Mouse (Mus musculus): Measurements from ENCODE around the gene Wbp2. TPM values are rescaled to one million over a fixed set of nuclear protein-coding genes. Genes with fewer than 3 reads are reported as not detected.

Wbp2 gene
- total RNA-seq, 2 experiments from 2014 or later: 70.1 to 71.0 TPM

- no peak for DNase-seq
- intact Hi-C loops (cut with DNase I): loop anchor here (1.0 kb wide), 1 partner anchor 20 kb away; no protein-coding TSS in a partner anchor
Observed at GRCm38 (mm10) chr11:116110540-116110939, 23.7 kb upstream of the Wbp2 start.

DNA sequence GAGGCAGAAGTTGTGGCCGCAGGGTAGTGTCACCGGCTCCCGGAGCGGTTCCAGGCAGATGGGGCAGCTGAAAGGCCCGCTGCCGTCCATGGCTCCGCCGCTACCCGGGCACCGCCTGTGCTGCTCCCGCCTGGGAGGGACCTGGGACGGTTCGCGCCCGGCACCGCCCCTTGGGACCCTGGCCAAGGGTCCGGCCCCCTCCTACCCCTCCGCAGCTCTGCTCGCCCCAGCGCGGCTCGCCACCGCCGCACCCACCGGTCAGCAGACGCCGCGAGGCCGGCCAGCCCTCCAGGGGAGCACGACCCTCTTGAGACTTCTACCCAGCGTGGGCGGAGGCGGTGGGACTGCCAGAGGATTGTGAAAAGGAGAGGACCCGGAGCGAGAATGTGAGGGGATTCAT is 23.3 kb upstream of the Wbp2 start:
- DNase-seq: peak; percentile 83 to 90
- intact Hi-C loops (cut with DNase I): loop anchor here (1.0 kb wide), 1 partner anchor 20 kb away; no protein-coding TSS in a partner anchor

GRCm38 (mm10) chr11:116109441-116110081 is 22.8 kb upstream of the Wbp2 start:
- intact Hi-C loops (cut with DNase I): loop anchor here (1.0 kb wide), 1 partner anchor 21 kb away; no protein-coding TSS in a partner anchor
- DNase-seq: no peak

DNA sequence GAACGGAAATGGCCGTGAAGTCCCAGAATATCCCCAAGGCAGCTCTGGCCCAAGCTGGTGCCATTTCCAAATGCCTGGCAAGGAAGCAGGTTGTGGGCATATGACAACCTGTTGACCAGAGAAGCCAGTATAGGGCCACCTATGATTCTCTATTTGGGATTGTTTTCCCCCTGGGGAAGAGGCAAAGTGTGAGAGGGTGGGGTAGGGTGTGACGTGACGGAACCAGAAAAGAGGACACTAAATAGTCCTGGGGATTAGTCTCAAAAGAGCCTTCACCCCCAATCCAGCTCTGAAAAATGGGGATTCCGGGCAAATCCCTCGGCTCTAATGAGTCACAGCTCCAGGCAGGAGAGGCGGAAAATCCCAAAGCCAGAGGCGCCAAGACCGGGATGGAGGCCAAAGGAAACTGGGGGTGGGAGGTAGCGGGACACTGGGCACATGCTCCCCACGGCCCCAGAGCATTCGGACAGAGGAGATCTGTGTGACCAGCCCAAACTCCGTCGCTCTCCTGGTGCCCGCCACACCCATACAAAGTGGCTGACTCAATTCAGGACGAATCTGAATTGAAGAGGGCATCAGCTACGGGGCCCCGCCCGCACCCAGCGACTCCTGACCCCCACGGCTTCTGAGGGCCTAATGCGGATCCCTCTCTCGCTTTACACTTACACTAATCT is 21.8 kb upstream of the Wbp2 start:
- peak; percentile 84 to 88 for DNase-seq

DNA sequence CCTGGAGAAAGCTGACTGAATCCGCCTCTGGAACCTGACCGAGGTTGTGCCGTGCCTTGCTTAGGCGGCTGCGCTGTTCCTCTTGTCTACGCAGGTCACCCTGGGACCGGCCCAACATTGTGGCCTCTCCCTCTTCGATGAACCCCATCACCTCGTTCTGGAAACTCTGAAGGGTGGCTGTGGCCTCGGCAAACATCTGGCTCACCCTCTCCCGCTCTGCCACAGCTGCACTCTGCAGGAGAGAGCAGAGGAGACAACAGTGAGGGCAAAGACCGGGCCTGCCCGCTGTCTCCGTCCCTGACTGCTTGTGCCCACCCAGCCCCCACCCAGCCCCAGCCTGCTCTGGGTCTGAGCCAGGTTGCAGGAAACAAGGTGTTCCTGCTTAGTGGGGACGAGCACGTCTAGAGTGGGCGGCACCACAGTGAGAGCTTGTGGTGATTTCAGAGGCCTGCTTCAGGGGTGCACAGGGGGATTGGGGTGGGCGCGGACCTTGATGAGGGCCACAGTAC is 21.0 kb upstream of the Wbp2 start:
- DNase-seq: no peak
- intact Hi-C loops (cut with DNase I): no loop called here

More for the DNA sequence above, 21.8 kb upstream of the Wbp2 start:
- intact Hi-C loops (cut with DNase I): no loop called here

DNA sequence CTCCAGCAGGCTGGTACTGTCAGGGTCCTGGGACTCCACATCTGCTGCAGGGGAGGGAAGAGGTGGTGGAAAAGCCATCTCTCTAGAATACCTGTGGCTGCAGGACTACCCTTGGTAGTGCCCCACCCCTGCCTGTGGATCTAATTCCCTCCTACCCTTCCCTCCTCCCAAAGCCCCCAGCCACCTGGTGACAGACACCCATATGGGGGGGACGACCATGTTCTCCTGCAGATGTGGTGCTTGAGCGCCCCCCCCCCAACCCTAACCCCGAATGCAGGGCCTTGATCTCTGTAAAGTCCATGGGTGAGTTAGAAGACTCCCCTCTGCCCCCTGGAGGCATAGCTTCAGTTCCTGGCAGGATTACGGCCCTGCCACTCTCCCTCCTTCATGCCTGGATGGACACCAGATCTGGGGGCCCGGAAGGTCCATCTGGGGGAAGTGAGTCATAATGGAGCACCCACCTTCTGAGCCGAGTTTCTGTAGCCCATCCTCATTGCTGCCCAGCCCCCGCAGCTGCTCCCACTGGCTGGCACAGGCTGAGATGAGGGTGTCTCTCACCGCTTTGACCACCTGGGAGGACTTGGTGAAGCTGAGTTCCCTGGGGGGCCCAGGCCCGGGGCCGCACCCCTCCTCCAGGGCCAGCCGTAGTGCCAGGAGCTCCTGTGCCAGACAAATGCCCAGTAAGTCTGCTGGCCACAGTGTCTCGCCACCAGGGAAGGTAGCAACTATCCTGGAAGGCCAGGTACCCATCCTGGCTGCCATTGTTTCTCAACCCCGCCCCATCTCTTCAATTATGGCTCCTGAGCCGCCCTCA is 20.4 kb upstream of the Wbp2 start:
- DNase-seq: no peak

GRCm38 (mm10) chr11:116106154-116106962 is 19.6 kb upstream of the Wbp2 start:
- no peak for DNase-seq
- intact Hi-C loops (cut with DNase I): no loop called here

More for the DNA sequence above, 20.4 kb upstream of the Wbp2 start:
- intact Hi-C loops (cut with DNase I): no loop called here

- no peak for DNase-seq
- intact Hi-C loops (cut with DNase I): no loop called here
Observed at GRCm38 (mm10) chr11:116105065-116105464, 18.3 kb upstream of the Wbp2 start.

DNA sequence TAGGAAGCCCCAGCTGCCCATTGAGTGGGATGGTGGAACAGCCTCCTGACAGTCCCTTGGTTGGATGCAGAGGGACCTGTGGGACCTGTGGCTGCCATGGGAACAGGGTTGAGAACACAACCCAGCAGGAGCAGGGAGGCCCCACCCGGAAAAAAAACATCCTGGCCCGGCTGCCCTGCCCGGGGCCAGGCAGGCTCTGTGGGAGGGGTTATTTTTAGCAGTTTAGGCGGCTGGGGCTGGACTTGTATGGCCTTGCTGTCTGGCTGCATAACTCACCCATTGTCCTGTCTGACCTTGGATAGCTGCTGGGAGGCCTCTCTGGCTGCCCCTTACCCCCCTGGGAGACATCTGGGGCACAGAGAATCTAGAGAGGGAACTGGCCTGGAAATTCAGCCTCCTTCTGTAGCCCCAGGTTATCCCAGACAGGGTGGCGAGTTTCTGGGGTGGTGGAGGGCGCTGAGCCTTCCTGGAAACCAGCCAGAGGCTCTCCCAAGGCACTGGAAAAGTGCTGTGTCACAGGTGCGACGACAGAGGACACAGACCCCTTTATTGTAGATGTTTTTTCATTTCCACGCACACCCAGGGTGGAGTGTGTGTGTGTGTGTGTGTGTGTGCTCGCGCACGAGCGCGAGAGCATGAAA is 17.3 kb upstream of the Wbp2 start:
- DNase-seq: peak; percentile 61 to 76
- intact Hi-C loops (cut with DNase I): no loop called here

DNA sequence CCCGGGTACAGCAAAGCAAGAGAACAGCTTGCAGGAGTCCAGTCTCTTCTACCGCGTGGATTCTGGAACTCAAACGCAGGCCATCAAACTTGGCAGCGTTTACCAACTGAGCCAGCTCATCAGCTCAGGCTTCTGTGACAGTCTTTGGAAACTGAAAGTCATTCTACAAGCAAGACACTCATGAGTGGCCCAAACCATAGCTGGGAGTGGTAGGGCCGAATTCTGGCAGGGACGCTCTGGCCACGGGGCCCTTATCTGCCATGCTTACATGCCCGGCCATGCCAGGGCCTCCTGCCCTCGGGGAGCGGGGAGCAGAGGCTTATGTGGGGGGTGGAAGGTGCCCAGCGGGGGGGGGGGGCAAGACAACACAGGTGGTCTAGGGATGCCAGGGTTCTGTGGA is 16.8 kb upstream of the Wbp2 start:
- intact Hi-C loops (cut with DNase I): no loop called here
- DNase-seq: no peak

- intact Hi-C loops (cut with DNase I): no loop called here
- no peak for DNase-seq
Observed at GRCm38 (mm10) chr11:116102472-116102871, 15.7 kb upstream of the Wbp2 start.

DNA sequence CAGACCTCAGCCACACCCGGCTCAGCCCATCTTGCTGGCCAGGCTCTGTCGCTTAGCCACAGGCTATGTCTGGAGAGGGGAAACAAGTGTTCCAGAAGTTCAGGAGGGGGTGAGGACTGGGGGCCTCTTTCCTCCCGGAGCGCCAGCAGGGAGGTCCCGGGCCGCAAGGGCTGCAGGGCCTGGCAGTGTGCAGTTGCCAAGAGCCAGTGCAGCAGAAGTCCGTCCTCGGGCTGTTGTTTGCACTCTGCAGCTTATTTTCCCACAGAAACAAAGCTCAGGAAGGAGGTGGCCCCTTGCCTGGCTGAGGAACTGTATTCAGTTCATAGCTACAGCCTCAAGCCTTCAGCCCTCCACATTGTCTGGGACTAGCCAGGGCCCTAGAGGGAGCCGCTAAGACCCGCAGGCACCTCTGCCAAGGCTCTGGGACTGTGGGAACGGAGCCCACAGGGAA is 15.2 kb upstream of the Wbp2 start:
- intact Hi-C loops (cut with DNase I): no loop called here
- DNase-seq: peak; percentile 64 to 74

DNA sequence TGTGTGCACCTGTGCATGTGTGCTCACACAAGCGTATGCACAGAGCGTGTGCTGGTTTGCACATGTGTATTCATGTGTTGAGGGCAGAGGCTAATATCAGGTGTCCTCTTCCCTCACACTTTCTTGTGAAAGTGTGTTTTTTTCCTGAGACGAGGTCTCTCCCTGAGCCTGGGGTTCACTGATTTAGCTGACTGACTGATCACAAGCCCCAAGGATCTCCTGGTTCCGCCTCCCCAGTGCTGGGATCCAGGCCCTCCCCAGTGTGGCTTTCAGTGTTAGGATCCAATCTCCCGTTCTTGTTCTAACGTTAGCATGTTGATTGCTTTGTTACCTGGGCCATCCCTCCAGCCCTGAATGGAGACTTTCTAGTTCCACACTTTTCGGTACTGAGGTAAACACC is 14.0 kb upstream of the Wbp2 start:
- DNase-seq: no peak
- intact Hi-C loops (cut with DNase I): no loop called here

GRCm38 (mm10) chr11:116100385-116100784 is 13.6 kb upstream of the Wbp2 start:
- DNase-seq: peak; percentile 75 to 87
- intact Hi-C loops (cut with DNase I): no loop called here

GRCm38 (mm10) chr11:116099462-116099861 is 12.7 kb upstream of the Wbp2 start:
- no peak for DNase-seq
- intact Hi-C loops (cut with DNase I): no loop called here

DNA sequence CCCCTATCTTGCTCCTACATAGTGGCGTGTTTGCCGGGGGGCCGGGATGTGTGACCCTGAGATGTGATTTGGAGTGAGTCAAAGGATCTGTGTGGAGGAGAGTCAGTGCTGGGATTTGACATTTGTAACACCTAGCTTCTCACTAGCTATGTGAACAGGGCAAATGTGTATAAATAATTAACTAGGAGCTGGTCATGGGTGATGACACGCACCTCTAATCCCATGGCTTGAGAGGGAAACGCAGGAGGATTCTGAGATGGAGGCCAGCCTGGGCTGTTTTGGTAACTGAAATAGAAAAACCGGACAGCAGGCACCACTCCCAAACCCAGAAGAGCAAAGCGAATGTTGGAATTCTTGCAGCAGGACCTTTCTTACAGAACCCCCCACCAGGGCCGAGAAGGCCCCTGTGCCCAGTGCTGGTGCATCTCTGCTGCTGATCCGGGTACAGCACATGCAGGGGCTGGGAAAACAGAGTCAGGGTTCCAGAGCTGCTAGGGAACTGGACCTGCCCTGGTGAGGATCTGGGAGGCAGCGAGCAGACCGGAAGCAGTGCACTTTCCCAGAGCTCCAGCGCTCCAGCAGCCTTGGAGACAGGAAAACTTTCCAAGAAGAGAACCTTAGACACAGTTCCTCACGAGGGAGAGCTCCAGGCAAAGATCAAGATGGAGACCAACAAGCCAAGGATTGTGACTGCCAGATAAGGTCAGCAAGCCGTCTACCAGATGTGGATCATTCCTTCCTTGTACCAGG is 12.1 kb upstream of the Wbp2 start:
- DNase-seq: peak in 1 of 2 experiments; percentile 41
- intact Hi-C loops (cut with DNase I): no loop called here

DNA sequence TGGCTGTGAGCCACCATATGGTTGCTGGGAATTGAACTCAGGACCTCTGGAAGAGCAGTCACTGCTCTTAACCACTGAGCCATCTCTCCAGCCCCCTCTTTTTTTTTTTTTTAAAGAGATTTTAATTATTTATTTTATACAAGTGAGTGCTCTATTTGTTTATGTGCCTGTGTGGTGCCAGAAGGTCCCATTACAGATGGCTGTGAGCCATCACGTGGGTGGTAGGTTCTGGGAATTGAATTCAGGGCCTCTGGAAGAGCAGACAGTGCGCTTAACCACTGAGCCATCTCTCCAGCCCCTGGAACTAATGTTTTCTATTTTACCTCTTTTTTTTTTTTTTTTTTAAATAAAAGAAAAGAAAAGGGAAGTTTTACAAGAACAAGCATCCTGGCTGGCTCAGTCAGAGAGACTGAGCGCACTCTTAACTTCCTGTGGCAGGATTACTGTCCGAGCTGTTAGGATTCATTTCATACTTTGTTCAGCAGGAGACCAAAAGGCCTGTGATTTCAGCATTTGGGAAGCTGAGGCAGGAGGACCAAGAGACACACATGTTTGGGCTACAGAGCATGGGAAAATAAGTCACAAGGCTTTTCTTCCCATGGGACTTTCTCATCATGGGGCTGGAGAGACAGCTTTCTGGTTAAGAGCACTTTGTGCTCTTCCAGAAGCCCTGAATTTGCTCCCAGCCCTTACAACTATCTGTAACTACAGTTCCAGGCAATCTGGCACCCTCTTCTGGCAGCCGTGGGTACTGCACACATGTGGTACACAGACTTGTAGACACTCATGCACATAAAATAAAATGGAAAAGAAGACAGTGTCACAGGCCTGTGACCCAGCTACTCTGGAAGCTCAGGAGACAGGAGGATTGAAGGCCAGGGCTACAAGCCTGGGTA is 9.7 kb upstream of the Wbp2 start:
- intact Hi-C loops (cut with DNase I): no loop called here
- no peak for DNase-seq

- intact Hi-C loops (cut with DNase I): no loop called here
- DNase-seq: peak in 1 of 2 experiments; percentile 39
Observed at GRCm38 (mm10) chr11:116095573-116095972, 8.8 kb upstream of the Wbp2 start.

Measured in gastrocnemius, postnatal 36 days (tissue).